Mouse (Mus musculus) embryonic facial prominence, embryonic 14.5 days (tissue): ENCODE measurements at regions not wholly inside any gene's neighbourhood (a gene's known extent, or its start where the extent isn't known, plus 50 kb on each side); places are given as distances from the start of the nearest gene placed in this dataset.
A peak's percentile ranks its signal among the peaks of the same experiment; 100 is the strongest.

Experiments used
- ATAC-seq: fragments of 200-750 bp; cut with Nextera tagmentation; 2 replicates; pipeline ENCODE4 v1.8.0; 2017; ENCODE audit warnings: low read depth, moderate number of reproducible peaks, moderate TSS enrichment
- DNase-seq: peaks from one replicate; pipeline ENCODE4 v3.0.0-alpha.2; 2015; ENCODE audit warnings: low spot score
- H3K27ac ChIP-seq: fragments of 300-500 bp; sonication (generic); replicated peaks from 2 replicates; pipeline ENCODE4 v1.5.1; 2014; ENCODE audit warnings: low read depth, mild to moderate bottlenecking, low read length, moderate library complexity
- H3K27me3 ChIP-seq: fragments of 300-500 bp; sonication (generic); replicated peaks from 2 replicates; pipeline ENCODE4 v1.6.1; 2014; ENCODE audit warnings: low read length; ENCODE audit not compliant: control insufficient read depth, insufficient read depth
- H3K36me3 ChIP-seq: fragments of 300-500 bp; sonication (generic); 2 replicates; pipeline ENCODE4 v1.6.1; 2014; ENCODE audit warnings: low read length, mixed read lengths; ENCODE audit not compliant: control insufficient read depth, insufficient read depth
- H3K4me1 ChIP-seq: fragments of 300-500 bp; sonication (generic); 2 replicates; pipeline ENCODE4 v1.6.1; 2014; ENCODE audit warnings: antibody characterized with exemption, low read length; ENCODE audit not compliant: control insufficient read depth, insufficient read depth
- H3K4me2 ChIP-seq: fragments of 300-500 bp; sonication (generic); 2 replicates; pipeline ENCODE4 v1.6.1; 2014; ENCODE audit warnings: low read depth, mild to moderate bottlenecking, low read length, moderate library complexity, mixed read lengths
- H3K4me3 ChIP-seq: fragments of 300-500 bp; sonication (generic); 2 replicates; pipeline ENCODE4 v1.5.1; 2014; ENCODE audit warnings: low read depth, mild to moderate bottlenecking, low read length
- H3K9ac ChIP-seq: fragments of 300-500 bp; sonication (generic); 2 replicates; pipeline ENCODE4 v1.6.1; 2014; ENCODE audit warnings: low read depth, mild to moderate bottlenecking, low read length, moderate library complexity, mixed read lengths
- H3K9me3 ChIP-seq: fragments of 300-500 bp; sonication (generic); 2 replicates; pipeline ENCODE4 v1.6.1; 2016; ENCODE audit warnings: low read length; ENCODE audit not compliant: control insufficient read depth
- WGBS: fragments of 180-500 bp; shearing (Covaris S2); extraction: QIAGEN DNeasy Blood & Tissue Kit; methylation state at CpG from one replicate; pipeline ENCODE4 v1.1.7; 2014; 5-methylcytosine and 5-hydroxymethylcytosine counted together

- peak; percentile 53; the same call in 1 of the 2 replicates for ATAC-seq
- no peaks in the 10 kb centered on the region for H3K9me3 ChIP-seq
- H3K36me3 ChIP-seq = no peaks in the 10 kb centered on the region
- no peaks in the 10 kb centered on the region for H3K4me1 ChIP-seq
- peak; percentile 77 for DNase-seq
- H3K4me3 ChIP-seq = no peak overlapping the region
- no peak overlapping the region for H3K27ac ChIP-seq
- no peak overlapping the region for H3K4me2 ChIP-seq
- no peaks in the 10 kb centered on the region for H3K27me3 ChIP-seq
- H3K9ac ChIP-seq = no peak overlapping the region
- 47% methylated on average over 12 of the region's 12 CpGs for WGBS
Observed at GRCm38 (mm10) chr9:85400600-85401313, 73.6 kb upstream of the Tent5a start.

DNA sequence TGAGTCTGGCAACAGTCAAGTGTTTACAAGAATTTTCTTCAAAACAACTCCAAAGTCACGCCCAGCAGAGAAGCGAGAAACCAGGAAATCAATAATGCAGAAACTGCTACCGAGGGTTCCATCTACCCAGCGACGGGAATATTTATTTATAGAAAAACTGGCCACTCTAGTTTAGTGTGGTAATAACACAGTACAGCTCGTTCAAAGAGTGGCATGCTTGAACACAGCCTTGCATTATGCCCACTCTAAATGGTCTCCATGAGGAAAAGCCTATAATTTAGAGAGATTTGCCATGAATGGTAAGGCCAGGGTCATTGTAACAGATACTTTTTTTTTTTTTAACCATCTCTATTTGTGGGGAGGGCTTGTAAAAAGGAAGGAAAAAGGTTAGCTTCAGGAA, 67.8 kb upstream of the Tent5a start:
- no peak overlapping the region for H3K4me3 ChIP-seq
- WGBS = 61% methylated on average over 6 of the region's 6 CpGs
- H3K4me1 ChIP-seq = no peaks in the 10 kb centered on the region
- no peak overlapping the region for H3K9ac ChIP-seq
- no peaks in the 10 kb centered on the region for H3K36me3 ChIP-seq
- no peaks in the 10 kb centered on the region for H3K27me3 ChIP-seq
- DNase-seq (peak; percentile 63), ATAC-seq (peak; percentile 65; the same call in 1 of the 2 replicates)
- H3K4me2 ChIP-seq = no peak overlapping the region
- no peaks in the 10 kb centered on the region for H3K9me3 ChIP-seq
- H3K27ac ChIP-seq = no peak overlapping the region

DNA sequence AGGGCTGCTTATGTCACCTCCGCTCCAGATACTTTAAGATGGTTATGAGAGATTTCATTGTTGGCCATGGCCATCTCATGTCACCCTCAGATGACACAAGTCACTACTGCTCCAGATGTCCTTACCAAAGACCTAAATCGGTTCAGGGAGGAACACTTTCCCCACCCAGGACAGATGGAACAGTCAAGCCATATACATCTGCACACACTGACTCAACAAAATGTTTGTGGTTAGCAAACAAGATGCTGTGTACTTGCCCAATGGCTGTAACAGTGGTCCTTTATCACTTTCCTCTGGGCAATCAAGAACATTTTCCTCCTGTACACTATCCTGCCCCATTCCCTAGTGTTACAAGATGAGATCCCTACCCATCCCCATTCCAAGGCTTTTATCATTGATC, 64.1 kb upstream of the Tent5a start:
- H3K4me2 ChIP-seq = no peak overlapping the region
- no peaks in the 10 kb centered on the region for H3K9me3 ChIP-seq
- no peaks in the 10 kb centered on the region for H3K36me3 ChIP-seq
- H3K4me1 ChIP-seq = no peaks in the 10 kb centered on the region
- 95% methylated on average over 2 of the region's 2 CpGs for WGBS
- no peak overlapping the region for H3K27ac ChIP-seq
- ATAC-seq = no peak
- H3K27me3 ChIP-seq = no peaks in the 10 kb centered on the region
- no peak overlapping the region for H3K4me3 ChIP-seq
- H3K9ac ChIP-seq = no peak overlapping the region
- no peak for DNase-seq

DNA sequence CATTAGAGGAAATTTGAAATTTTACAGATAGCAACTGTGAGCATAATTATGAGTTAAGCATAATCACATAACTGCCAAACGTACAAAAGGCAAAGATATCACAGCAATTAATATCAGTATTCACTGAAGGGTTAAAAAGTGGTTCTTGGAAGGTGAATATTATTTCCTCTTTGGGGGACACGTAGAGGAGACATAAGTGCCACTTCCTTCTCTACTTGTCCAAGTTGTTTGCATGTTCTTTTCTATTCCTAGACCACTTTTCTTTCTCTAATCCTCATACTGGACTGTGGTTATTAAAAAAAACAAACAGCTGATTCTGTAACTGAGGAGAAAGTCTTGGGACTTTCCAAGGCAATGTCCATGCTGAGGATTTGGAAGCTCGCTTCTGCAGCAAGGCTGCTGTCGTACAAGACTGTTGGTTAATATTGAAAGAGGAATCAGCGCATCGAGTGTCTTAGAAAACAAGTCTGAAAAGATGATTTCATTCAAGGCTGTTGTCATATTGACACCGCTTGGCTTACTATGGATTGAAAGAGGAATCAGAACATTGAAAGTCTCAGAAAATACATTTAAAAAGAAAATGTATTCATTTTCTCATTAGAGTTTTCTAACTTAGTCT, 61.7 kb upstream of the Tent5a start:
- no peak overlapping the region for H3K27ac ChIP-seq
- 84% methylated on average over 7 of the region's 7 CpGs for WGBS
- H3K36me3 ChIP-seq = no peaks in the 10 kb centered on the region
- no peak overlapping the region for H3K4me2 ChIP-seq
- no peak overlapping the region for H3K9ac ChIP-seq
- no peaks in the 10 kb centered on the region for H3K4me1 ChIP-seq
- ATAC-seq = no peak
- H3K4me3 ChIP-seq = no peak overlapping the region
- no peak for DNase-seq
- no peaks in the 10 kb centered on the region for H3K9me3 ChIP-seq
- no peaks in the 10 kb centered on the region for H3K27me3 ChIP-seq

DNA sequence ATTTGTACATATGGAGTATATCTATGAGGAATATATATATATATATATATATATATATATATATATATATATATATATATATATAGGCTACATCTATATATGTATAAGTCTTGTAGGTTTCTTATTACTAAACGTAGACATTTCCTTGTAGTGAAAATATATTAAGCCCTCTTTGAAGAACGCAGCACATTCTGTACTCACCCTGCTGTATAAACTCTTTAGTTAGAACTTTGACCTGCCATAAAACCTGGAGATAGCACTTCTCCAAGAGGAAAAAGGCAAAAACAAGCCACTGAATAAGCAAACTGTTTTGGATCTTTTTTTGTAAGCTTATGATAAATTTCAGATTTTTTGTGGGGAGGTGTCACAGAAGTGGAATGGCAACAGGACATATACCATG, 55.3 kb upstream of the Tent5a start:
- Histone ChIP-seq H3K9me3 (no peaks in the 10 kb centered on the region), H3K4me1 (no peaks in the 10 kb centered on the region), H3K27me3 (no peaks in the 10 kb centered on the region), H3K9ac (no peak overlapping the region), H3K4me3 (no peak overlapping the region), H3K27ac (no peak overlapping the region), H3K36me3 (no peaks in the 10 kb centered on the region), H3K4me2 (no peak overlapping the region)
- ATAC-seq (no peak), DNase-seq (no peak)
- 83% methylated on average over 2 of the region's 2 CpGs for WGBS

GRCm38 (mm10) chr9:85380756-85381155, 53.6 kb upstream of the Tent5a start:
- Histone ChIP-seq H3K4me3 (no peak overlapping the region), H3K9ac (no peak overlapping the region), H3K27ac (no peak overlapping the region), H3K36me3 (no peaks in the 10 kb centered on the region), H3K4me2 (no peak overlapping the region), H3K4me1 (no peaks in the 10 kb centered on the region), H3K27me3 (no peaks in the 10 kb centered on the region), H3K9me3 (no peaks in the 10 kb centered on the region)
- ATAC-seq (no peak), DNase-seq (no peak)
- 78% methylated on average over 5 of the region's 5 CpGs for WGBS

GRCm38 (mm10) chr9:85379135-85379534, 52.0 kb upstream of the Tent5a start:
- DNase-seq (no peak), ATAC-seq (no peak)
- Histone ChIP-seq H3K36me3 (no peaks in the 10 kb centered on the region), H3K9me3 (no peaks in the 10 kb centered on the region), H3K4me2 (no peak overlapping the region), H3K9ac (no peak overlapping the region), H3K27me3 (no peaks in the 10 kb centered on the region), H3K27ac (no peak overlapping the region), H3K4me3 (no peak overlapping the region), H3K4me1 (no peaks in the 10 kb centered on the region)
- 91% methylated on average over 2 of the region's 2 CpGs for WGBS
